Mouse (Mus musculus) bone marrow macrophage, adult 2 months (primary cell): ENCODE measurements around the gene Arpc5. TPM values are rescaled to one million over a fixed set of nuclear protein-coding genes. Genes with fewer than 3 reads are reported as not detected.

Experiments used
- H3K27ac ChIP-seq: 2 replicates; pipeline ENCODE4 v1.5.1; 2012; ENCODE audit warnings: low read depth, low read length; ENCODE audit not compliant: insufficient read depth
- H3K4me1 ChIP-seq: 2 replicates; pipeline ENCODE4 v1.6.1; 2012; ENCODE audit warnings: low read length; ENCODE audit not compliant: control insufficient read depth, insufficient read depth
- H3K4me3 ChIP-seq: 2 replicates; pipeline ENCODE4 v1.5.1; 2012; ENCODE audit warnings: mild to moderate bottlenecking, low read length, moderate library complexity; ENCODE audit not compliant: insufficient read depth
- CTCF ChIP-seq: IDR thresholded peaks from 2 replicates; pipeline ENCODE4 v1.5.1; 2012; ENCODE audit warnings: low read depth, mild to moderate bottlenecking, low read length, moderate library complexity
- POLR2A ChIP-seq: IDR thresholded peaks from 2 replicates; pipeline ENCODE4 v1.6.1; 2012; ENCODE audit warnings: mild to moderate bottlenecking, low read depth, low read length, borderline replicate concordance
- polyA plus RNA-seq: library from polyadenylated mRNA; stranded (reverse); fragments of >200 nt; gene quantifications from 2 replicates; pipeline ENCODE4 v1.2.4, GENCODE M21; 2012; ENCODE audit not compliant: missing spikeins, insufficient read depth, insufficient read length

The Arpc5 gene
- 562 and 626 TPM in 2 replicates for polyA plus RNA-seq

- peaks cover 20% of the 10 kb centered on the region for H3K4me1 ChIP-seq
- H3K27ac ChIP-seq, result peak within 1 kb of the TSS; percentile 77
- no peak for TF ChIP-seq CTCF
- TF ChIP-seq POLR2A, result no peak
- H3K4me3 ChIP-seq, result peak within 1 kb of the TSS; percentile 92
Observed at GRCm38 (mm10) chr1:152766032-152766772, at the start of gene Arpc5, which contains the start of gene Rgl1. Arpc5 (plus strand) TSS chr1:152766542. Rgl1 (minus strand) TSS chr1:152766351.

- no peak overlapping the region for H3K27ac ChIP-seq
- no peak overlapping the region for H3K4me3 ChIP-seq
- no peak for TF ChIP-seq POLR2A
- TF ChIP-seq CTCF, result no peak
Observed at GRCm38 (mm10) chr1:152717329-152717728, 49.0 kb upstream of the Arpc5 start.

GRCm38 (mm10) chr1:152718200-152718599 lies 48.1 kb upstream of the Arpc5 start:
- no peak overlapping the region for H3K4me3 ChIP-seq
- no peak overlapping the region for H3K27ac ChIP-seq
- H3K4me1 ChIP-seq, result peaks cover 18% of the 10 kb centered on the region
- TF ChIP-seq POLR2A (no peak), CTCF (no peak)

More at GRCm38 (mm10) chr1:152717329-152717728, 49.0 kb upstream of the Arpc5 start:
- H3K4me1 ChIP-seq, result peaks cover 18% of the 10 kb centered on the region

- H3K4me1 ChIP-seq, result peaks cover 15% of the 10 kb centered on the region
- H3K27ac ChIP-seq, result no peak overlapping the region
- no peak overlapping the region for H3K4me3 ChIP-seq
- TF ChIP-seq CTCF (no peak), POLR2A (no peak)
Observed at GRCm38 (mm10) chr1:152720969-152721368, 45.4 kb upstream of the Arpc5 start.

GRCm38 (mm10) chr1:152721535-152722198 lies 44.7 kb upstream of the Arpc5 start:
- H3K4me3 ChIP-seq, result no peak overlapping the region
- no peak for TF ChIP-seq CTCF
- TF ChIP-seq POLR2A, result no peak
- H3K4me1 ChIP-seq, result peaks cover 15% of the 10 kb centered on the region
- no peak overlapping the region for H3K27ac ChIP-seq

GRCm38 (mm10) chr1:152724286-152724685 lies 42.1 kb upstream of the Arpc5 start:
- Histone ChIP-seq H3K27ac (no peak overlapping the region), H3K4me1 (peaks cover 11% of the 10 kb centered on the region), H3K4me3 (no peak overlapping the region)
- TF ChIP-seq POLR2A, result no peak
- TF ChIP-seq CTCF, result no peak

GRCm38 (mm10) chr1:152726095-152726494 lies 40.2 kb upstream of the Arpc5 start:
- TF ChIP-seq POLR2A (no peak), CTCF (no peak)
- Histone ChIP-seq H3K4me3 (no peak overlapping the region), H3K27ac (no peak overlapping the region), H3K4me1 (peaks cover 3% of the 10 kb centered on the region)

GRCm38 (mm10) chr1:152727604-152728236 lies 38.6 kb upstream of the Arpc5 start:
- Histone ChIP-seq H3K4me1 (no peaks in the 10 kb centered on the region; the same call in 1 of the 2 replicates), H3K27ac (no peak overlapping the region), H3K4me3 (no peak overlapping the region)
- no peak for TF ChIP-seq POLR2A
- no peak for TF ChIP-seq CTCF

- Histone ChIP-seq H3K4me3 (no peak overlapping the region), H3K4me1 (no peaks in the 10 kb centered on the region), H3K27ac (no peak overlapping the region)
- TF ChIP-seq POLR2A, result no peak
- no peak for TF ChIP-seq CTCF
Observed at GRCm38 (mm10) chr1:152738793-152739192, 27.5 kb upstream of the Arpc5 start.

- no peaks in the 10 kb centered on the region for H3K4me1 ChIP-seq
- no peak for TF ChIP-seq POLR2A
- TF ChIP-seq CTCF, result no peak
- H3K27ac ChIP-seq, result no peak overlapping the region
- no peak overlapping the region for H3K4me3 ChIP-seq
Observed at GRCm38 (mm10) chr1:152739374-152739773, 27.0 kb upstream of the Arpc5 start.
